Mouse (Mus musculus) spleen, embryonic (tissue): ENCODE data around the gene Ptprm.

Experiments
- CTCF ChIA-PET: fragments of 350-600 bp; sonication (Branson Sonifier 250); formaldehyde crosslinking; loops from one replicate; lab custom pipeline; 2022; lab: Charles Lee

The Ptprm gene

DNA sequence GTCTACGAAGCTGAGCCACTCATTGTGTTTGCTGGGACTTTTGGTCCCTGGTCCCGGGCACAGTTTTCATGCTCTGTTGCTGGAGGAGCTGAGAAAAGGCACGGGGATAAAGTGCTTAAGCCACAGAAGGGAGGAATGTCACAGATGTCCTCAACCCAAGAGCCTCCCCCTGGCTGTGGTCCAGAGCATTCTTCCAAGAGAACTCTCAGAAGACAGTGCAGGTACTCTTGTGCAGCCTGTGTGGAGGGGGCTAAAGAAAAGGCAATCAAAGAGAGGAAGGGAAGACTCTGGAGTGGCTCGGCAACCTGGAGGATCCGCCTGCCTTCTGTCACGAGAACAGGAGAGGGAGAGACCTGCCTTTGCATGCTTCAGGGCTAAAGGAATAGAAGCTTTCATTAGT, 617.8 kb downstream of the Ptprm start:
- CTCF ChIA-PET: no interaction called here

DNA sequence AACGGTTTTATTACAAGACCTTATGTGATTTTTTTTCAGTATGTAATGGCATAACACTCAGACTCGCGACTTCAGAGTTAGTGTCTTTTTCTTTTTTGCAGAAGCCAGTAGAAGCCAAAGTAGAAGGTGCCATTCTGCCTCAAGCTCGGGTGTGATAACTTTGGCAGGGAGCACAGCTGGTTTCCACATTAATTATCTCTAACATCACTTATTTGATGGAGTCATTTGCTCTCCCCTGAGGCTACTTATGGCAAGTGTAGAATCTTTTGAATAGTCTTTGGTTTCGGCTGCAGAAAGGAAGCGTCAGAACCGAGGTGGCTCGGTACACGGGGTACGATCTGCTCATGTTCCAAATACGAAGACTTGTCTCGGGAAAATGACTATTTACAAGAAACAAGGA, 620.7 kb downstream of the Ptprm start:
- CTCF ChIA-PET: no interaction called here

DNA sequence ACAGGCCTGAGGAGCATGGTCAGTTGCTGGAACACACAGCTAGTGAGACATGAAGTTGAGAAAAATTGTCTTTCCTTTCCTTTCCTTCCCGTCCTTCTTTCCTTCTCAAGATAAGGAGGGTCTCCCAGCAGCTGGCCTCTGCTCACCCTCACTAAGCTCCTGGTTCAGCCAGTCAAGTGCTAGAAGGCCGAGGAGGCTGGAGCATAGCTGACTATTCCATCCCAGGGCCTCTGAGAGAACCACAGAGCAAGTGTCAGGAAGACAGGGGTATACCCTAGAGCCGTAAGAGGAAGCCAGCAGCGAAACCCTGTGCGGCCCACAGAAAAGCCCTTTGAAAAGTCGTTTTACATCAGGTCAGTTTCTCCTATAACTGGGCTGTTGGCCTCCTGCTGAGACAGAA, 624.3 kb downstream of the Ptprm start:
- CTCF ChIA-PET: no interaction called here

DNA sequence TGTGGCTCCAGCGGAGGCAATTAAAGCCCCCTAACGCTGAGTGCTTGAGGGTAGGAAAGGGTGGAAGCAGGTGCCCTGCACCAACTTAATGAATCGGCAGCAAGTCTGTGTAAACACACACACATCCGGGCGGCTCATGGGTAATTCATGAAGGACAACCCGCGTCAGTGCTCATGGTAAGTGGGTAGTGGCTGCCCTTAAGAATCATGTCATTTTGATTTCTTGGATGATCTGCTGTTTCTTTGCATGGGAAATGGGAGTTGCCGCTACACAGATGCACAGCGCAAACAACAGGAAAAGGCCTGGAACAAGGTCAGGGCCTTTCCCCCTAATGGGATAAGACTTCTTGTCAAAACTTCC, 633.3 kb downstream of the Ptprm start:
- CTCF ChIA-PET: no interaction called here

DNA sequence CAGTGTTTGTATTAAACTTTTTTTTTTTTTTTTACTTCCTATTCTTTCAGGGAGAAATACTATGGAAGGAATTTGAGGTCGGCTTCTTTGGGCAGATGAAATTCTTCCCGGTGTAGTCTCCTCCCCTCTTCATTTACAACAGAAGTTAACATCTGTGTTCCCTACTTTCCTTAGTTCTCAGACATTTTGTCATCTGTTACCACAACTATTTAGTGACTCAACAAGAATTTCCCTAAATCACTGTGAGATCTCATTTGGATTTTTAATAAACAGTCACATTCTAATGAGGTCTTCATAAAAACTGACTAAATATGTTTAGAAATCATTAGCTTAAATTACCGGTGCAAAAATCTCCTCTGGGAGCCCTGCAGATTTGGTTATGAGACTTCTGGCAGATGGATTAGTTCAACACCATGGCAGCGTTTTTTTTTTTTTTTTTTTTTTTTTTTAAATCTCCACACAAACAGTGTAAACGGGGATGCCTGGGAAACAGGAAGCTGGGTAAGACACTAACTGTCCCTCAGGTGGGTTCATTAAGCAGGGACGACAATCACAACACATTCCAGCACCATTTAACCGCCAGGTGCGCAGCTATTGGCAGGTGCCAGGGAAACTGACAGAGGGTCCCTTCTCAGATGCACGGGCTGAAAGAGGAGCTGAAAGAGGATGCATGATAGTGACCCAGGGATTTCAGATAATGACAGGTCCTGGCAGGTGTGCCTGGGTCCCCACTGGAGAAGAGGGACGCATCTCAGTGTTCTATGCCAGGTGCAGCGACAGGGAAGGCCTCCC, 633.9 kb downstream of the Ptprm start:
- CTCF ChIA-PET: no interaction called here

DNA sequence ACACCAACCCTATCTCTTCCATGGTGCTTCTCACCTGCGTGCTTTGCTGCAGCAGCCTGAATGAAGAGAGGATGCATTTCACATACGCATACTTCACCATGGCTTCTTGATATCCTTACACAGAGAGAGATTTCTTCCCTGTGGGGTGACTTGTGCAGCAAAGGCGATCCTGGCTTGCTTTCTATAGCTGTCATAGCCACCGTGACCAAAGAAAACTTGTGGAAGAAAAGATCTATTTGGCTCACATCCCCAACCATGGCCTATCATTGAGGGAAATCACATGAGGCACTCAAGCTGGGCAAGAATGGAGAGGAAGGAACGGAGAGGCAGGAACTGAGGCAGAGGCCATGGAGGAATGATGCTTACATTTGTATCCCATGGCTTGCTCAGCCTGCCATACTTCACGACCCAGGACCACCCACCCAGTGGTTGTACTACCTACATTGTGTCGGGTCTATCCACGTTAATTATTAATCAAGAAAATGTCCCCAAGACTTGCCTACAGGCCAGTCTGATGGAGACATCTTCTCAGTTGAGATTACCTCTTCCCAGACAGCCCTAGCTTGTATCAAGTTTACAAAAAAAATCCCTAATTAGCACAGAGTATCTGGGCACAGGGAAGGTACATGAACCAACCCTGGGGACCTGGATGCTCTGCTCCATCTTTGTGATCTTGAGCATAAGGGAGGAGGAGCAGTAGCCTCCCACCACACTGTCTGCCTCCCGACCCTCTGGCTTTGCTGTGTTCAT, 641.6 kb downstream of the Ptprm start:
- CTCF ChIA-PET: no interaction called here

DNA sequence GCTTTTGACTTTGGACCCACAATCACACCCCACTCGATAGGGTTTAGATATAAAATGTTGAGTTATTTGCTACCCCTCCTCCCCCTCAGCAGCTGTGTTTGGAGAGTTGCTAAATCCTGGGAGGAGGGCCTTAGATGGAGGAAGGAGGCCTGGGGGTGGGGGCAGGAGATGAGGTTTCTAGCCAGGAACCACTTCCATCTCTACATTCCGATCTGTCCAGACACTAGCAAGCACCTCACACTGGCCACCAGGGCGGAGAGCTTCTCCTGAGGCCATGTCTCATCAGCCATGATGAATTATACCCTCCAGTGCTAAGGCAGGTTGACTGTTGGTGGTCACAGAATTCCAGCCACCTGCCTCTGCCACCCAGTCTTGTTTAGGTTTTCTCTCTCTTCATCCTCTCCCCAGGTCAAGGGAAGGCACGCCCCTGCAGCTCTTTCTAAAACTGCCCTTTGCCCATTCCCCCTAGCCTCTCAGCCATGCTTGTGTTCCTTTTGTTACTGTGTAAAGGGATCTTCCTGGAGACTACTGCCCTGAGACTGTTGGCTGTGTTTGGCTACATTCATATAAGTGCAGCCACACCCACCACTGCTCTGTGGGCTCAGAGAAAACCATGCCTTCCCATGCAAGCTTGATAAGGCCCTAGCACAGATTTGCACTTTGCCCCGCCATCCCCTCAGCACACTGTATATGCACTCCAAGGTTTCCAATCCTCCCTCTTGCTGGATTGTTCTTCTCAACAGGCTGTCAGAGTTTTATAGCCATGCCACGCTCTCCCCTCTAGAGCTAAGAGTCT, 642.8 kb downstream of the Ptprm start:
- CTCF ChIA-PET: no interaction called here

DNA sequence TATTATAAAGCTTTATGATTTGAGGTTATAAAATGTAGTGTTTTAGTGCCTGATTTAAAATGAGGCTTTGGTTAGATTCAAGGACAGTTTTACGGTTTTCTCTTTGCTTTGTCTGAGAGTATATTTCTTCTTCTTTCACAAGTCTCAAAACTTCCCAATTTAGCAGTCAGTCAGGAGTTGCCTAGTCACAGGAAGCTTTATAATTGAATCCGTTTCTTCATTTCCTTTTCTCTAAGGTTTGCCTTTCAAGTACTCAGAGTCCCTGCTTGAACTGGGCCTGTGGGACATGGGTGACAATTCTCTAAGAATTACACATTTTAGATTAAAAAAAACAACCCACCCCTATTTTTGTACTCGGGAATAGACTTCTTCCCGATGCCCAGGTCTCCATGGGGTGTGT, 643.7 kb downstream of the Ptprm start:
- CTCF ChIA-PET: no interaction called here

DNA sequence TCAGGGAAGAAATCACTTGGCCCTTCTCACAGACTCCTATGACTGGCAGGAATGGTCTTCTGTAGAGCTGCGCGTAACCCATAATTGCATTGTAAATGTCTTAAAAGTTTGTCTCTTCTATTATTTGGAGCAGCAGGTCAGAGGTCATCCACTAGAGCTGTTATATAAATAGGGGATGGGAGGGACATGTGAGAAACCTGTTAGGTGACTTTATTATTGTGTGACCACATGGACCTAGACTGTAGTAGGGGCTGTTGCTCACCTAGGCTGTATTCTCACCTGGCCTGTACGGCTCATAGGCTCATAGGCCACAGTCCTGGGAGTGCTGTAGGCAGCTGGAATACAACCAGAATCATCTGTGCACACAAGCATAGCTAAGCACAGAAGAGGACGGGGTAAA, 645.5 kb downstream of the Ptprm start:
- CTCF ChIA-PET: no interaction called here

DNA sequence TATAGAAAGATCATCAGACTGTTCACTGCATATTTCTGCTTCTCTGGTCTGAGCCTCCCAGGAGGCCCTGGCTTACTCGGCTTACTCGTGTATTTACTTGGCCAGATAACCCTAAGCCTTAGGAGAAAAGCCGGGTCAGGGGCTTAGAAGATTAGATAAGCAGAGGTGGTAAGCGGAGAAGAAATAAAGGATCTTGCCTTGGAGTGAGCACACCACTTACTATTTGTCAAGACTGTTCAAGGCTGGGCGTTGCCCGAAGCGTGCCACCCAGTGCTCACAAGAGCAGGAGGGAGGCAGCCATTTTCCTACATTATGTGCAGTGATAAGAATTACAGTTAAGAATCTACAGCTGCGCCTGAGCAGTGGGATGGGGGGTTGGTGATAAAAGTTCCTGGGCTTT, 646.6 kb downstream of the Ptprm start:
- CTCF ChIA-PET: no interaction called here

DNA sequence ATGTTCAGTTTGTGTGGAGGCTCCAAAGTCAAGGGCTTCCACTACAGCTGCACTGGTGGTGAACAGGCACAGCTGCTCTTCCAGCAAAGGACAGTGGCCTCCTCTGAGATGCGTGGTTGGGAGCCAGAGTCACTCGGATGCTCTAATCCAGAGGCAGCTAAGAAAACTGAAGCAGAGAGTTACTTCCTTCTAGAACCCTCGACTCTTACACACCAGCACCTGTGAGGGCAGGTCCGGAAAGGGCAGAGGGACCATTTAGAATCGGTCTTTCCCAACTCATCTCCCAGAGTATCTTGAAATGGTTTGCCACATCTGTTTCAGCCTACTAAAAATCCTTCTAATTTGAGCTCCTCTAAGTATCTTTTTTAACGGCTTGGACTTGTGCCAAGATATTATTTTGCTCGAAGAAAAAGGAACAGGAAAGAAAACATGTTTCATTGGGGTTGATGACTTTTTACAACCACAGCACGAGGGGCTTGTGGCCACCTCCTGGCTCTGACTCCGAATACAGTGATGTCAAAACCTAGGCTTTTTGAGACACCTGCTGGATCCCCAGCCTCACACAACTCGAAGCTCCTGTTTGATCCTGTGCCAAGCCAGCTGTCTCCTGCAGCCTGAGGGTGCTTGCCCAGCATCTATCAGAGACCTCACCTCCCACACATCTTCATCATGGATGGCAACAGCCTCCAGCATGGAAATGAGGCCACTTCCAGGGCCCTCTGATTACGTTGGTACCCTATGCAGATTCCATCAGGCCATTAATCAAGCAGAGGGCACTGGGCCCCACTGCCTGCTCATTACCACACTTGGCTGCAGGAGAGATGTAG, 652.7 kb downstream of the Ptprm start:
- CTCF ChIA-PET: no interaction called here

DNA sequence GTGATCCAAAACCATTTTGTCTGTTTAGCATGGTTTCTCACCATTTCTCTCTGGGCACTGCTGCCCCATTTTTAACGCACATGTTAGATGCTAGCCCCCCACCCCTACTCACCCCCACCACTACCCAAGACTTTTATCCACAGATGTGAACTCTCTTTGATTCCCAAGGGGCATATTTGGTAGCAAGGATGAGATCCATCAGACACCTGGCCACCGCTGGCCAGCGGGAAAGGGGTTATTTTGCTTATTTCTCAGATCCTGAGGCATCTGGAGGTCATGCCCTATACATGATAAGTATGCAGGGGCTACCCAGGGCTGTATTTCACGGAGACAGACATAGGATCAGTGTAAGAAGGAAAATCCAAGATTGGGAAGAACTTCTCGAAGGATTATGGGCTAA, 654.4 kb downstream of the Ptprm start:
- CTCF ChIA-PET: no interaction called here

DNA sequence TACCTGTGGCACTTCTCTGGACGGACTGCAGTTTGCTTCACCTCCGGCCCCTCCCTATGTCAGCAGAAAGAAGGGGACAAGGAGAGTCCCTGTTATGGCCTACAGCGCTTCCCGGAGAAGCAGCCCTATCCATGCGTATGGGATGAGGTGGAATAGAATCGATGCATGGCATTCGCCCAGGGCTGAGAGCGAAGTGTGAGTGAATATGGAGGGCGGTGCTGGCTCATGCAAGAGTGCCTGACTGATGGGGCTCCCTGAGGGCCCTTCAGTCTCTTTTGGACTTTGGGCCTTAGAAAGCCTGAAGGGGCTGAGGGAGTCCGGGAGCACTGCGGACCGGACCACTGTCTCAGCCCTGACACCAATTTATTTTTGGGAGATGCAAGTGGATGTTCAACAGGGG, 656.6 kb downstream of the Ptprm start:
- CTCF ChIA-PET: no interaction called here

DNA sequence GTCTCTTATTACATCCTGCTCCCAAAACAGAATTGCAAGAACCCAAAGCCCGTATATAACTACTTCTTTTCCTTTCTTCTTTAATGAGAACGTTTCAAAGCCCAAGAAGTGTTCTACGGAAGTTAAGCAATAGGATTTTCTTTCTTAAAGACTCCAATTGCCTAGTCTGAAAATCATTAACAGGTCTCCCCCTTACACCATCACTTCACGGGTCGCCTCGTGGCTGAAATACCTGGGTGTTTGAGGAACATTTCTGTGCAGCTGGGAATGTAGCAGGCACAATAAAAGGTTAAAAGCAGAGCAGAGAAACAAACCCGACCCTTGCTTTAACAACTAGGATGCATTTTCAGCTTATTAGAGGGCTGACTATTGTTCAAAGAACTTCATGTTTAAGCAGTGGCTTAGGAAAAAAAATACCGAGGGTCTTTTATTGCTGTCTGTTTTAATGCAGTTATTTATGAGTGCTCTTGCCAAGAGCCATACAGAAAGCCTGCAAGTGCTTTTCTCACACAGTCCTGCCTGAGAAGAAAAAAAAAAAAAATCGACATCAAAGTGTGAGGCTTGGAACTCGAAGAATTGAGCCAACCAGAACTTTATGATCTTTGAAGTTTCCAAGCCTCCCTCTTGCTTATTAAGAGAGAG, 657.6 kb downstream of the Ptprm start:
- CTCF ChIA-PET: no interaction called here

DNA sequence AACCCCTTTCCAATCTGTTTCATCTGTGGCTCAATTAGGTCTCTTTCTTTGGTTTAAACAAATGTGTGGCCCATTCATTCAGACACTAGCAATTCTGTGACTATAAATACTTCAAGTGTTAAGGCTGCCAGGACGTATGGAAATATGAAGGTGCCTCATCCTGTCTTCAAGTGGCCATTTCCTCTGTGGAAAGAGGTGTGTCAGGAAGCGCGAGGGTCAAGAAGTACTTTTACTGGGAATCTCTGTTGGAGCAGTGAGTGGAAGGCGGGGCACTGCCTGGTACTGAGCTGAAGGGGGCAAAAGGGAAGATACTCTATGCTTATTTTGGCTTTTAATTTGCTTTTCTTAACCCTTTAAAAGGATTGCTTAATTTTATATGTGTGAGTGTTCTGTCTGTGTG, 659.9 kb downstream of the Ptprm start:
- CTCF ChIA-PET: no interaction called here

DNA sequence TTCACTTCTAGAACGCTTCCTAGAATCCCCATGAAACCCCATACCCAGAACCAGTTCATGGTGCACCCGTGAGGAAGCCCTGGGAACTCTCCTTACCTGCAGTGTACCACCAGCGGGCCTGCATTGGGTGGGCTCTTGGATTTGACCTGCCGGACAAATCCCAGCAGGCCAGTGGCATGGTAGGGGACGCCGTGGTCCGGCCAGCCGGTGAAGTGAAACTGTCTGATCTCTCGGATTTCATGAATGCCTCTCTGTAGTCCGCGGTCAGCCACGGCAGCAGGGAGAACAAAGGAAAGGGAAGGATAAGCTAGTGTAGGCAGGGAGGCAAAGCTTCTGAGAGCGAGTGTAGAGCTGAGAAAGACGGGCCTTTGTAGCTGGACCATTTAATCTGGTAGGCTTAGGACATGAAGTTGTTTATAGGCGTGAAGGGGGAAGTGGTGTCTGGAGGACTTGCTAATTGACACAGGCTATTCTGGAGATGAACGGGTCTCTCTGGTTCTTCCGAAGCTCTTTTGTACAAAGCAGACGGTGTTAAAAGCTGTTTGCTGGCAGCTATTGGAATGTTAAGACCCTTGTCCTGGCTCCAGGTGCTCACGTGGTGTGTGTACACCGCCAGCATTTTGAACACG, 660.5 kb downstream of the Ptprm start:
- CTCF ChIA-PET: no interaction called here

DNA sequence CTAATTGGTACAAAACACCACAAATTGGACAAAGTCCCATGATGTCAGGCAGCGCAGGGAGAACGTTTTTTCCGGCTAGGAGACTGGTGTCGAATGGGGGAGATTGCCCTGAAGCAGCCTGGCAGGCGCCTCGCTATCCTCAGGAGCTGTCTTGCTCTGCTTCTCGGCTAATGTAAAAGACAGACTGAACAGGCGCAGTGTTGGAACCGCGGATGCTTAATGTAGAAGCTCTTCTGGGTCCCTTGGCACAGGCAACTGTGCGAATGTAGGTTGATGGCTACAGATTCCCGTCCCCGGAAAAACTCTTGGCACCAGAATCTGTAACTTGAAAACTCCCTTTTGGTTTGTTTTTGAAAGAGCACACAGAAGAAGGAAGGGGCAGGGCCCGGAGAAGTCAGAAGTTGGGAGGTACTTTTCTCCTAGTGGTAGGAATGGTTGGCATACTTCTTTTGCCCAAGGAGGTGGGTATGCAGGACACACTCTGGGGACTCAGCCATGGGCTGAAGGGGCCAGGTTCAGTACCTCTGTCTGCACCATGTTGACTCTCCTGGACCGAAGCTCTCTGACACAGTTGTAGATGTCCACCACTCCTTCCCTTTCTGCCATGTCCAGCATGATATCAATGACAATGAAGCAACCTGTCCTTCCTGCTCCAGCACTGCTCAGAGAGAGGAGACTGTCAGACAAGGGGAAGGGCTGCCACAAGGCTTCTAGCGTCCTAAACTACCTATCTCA, 661.1 kb downstream of the Ptprm start:
- CTCF ChIA-PET: no interaction called here

DNA sequence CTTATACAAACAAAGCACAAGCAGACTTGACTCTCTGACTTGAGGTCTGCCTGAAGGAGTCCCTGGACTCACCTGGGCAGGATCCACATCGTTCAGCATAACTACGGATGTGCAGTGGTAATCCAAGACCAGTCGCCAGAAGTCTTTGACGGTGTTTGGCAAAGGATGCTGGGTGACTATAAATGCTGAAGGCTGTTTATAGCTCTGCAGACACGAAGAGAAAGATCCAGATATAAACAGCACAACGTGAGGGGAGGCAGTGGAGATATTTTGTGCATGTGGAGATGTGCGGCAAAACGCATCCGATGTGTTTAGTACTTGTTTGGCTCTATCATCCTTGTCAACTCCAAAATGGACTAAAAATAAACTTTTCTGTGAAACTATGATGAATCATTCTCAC, 666.1 kb downstream of the Ptprm start:
- CTCF ChIA-PET: no interaction called here

DNA sequence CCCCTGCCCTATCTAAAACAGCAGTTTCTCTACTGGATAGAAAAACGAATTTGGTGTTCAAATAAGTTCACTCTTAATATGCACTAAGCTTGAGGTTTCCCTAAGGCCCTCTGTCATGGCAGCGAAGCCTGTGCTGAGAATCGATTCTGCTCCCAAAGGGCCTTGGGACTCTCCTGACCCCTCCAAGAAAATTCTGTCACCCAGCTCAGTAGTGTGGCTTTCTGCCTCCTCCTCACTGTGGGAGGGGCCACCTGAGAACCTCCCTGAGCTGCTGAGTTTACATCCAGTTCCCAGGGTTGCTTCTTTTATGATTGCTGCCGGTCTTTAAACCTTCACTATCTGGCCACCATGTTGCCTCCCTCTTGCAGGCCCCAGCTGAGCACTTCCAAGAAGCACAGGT, 666.7 kb downstream of the Ptprm start:
- CTCF ChIA-PET: no interaction called here
